Mouse (Mus musculus): Measurements from ENCODE around the gene Ica1. TPM values are rescaled to one million over a fixed set of nuclear protein-coding genes. Genes with fewer than 3 reads are reported as not detected.
A peak's percentile ranks its signal among the peaks of the same experiment; 100 is the strongest.

The Ica1 gene
- total and polyA plus RNA-seq, 3 experiments, result 0.36 TPM; not detected in 2

DNA sequence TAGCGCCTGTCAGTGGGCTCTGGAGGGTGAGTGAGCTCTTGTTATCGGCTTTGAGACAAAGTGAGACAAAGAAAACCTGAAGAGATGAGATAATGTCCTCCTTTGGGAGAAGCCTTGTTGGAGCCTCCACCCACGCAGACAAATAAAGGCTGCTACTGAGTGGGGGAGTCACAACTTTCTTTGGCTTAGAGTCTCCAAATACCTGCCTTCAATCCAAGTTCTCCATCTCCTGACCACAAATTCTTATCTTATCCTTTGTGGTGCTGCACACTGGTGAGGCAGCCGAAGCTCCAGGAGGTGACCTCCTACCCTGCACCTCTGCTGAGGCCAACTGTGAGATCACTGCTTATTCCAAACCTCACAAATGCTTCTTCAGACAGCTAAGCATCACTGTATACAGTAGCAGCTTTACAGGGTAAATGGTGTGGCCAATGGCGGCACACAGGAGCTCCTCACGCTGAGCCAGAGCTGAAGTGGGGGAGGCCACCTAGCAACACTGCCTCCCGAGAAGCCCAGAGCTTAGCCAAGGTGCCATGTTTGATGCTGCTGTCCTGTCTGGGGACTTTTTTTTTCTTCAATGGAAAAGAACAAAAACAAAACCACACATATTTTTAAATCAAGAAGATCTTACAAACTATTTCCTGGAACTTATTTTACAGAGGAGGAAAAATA lies 130.6 kb downstream of the Ica1 start (continued):
- no peak for TF ChIP-seq ZKSCAN1 (IDR thresholded peaks at IDR 0.05; ENCODE audit: low read depth, low read length)
- no peak for TF ChIP-seq CTCF (IDR thresholded peaks at IDR 0.05 in 2 of 3, conservative IDR thresholded peaks at IDR 0.05 in 1 of 3; ENCODE audit: control insufficient read depth in 1 of 3, insufficient read depth in 1 of 3, low read depth in 2 of 3, low read length in 3 of 3, poor library complexity in 1 of 3, severe bottlenecking in 1 of 3)
- no peak for TF ChIP-seq GABPA (IDR thresholded peaks at IDR 0.05; ENCODE audit: low read depth, low read length)
- TF ChIP-seq JUND (IDR thresholded peaks at IDR 0.05; ENCODE audit: low read depth, low read length), result no peak; the same call in 1 of the 2 replicates
- no peak for TF ChIP-seq SMC3 (IDR thresholded peaks at IDR 0.05; ENCODE audit: low read depth, low read length)
- TF ChIP-seq RCOR1 (IDR thresholded peaks at IDR 0.05; ENCODE audit: low read depth, low read length), result peak; percentile 82
- no peak for TF ChIP-seq USF1 (IDR thresholded peaks at IDR 0.05; ENCODE audit: low read depth, low read length)
- TF ChIP-seq BHLHE40 (IDR thresholded peaks at IDR 0.05; ENCODE audit: borderline replicate concordance, low read depth, low read length), result peak; percentile 45
- TF ChIP-seq HCFC1 (IDR thresholded peaks at IDR 0.05; ENCODE audit: low read depth, low read length), result peak; percentile 49; the same call in 1 of the 2 replicates

DNA sequence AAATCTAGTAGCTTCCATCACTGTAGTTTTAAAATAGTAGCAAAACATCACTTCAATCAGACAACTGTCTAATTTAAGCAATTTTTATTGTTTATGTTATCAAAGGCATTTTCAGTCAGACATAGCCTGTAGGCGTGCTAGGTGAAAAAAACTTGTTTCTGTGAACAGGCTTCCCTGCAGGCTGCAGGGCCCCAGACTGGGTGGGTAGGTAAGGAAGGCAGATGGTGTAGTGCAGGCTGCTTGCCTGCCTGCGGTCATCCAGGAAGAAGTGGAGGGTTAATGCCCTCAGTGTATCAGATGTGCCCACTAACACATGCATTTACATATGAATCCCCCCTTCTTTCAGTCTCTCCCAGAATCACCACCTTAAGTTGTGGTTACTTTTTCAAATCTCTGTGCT lies 132.6 kb downstream of the Ica1 start:
- Histone ChIP-seq H3K27me3 (ENCODE audit: control insufficient read depth in 1 of 2, insufficient read depth in 2 of 2, low read length in 2 of 2) (no peaks in the 10 kb centered on the region), H3K9me3 (replicated peaks; ENCODE audit: insufficient read depth, low read length) (no peaks in the 10 kb centered on the region), H3K27ac (ENCODE audit: control insufficient read depth, low read depth, low read length) (no peak overlapping the region), H3K79me2 (ENCODE audit: control insufficient read depth, insufficient read depth, low read length, poor library complexity) (no peaks in the 10 kb centered on the region), H3K4me1 (ENCODE audit: control insufficient read depth in 1 of 2, insufficient read depth in 2 of 2, low read length in 2 of 2) (peaks cover 8 to 42% of the 10 kb centered on the region in 2 experiments), H3K36me3 (ENCODE audit: control insufficient read depth in 1 of 2, insufficient read depth in 2 of 2, low read length in 2 of 2) (peaks cover 0 to 41% of the 10 kb centered on the region in 2 experiments; a peak in 2 of 4 replicates), H3K9ac (ENCODE audit: control insufficient read depth, low read depth, low read length, poor library complexity, severe bottlenecking) (no peak overlapping the region), H3K4me3 (ENCODE audit: control insufficient read depth in 1 of 2, insufficient read depth in 1 of 2, low read depth in 2 of 2, low read length in 2 of 2) (no peak overlapping the region)
- no peak for TF ChIP-seq ETS1 (IDR thresholded peaks at IDR 0.05; ENCODE audit: low read depth, low read length)
- no peak for TF ChIP-seq EP300 (IDR thresholded peaks at IDR 0.05; ENCODE audit: low read depth in 1 of 2, low read length in 2 of 2)
- no peak for TF ChIP-seq E2F4 (IDR thresholded peaks at IDR 0.05; ENCODE audit: borderline replicate concordance, low read depth, low read length)
- TF ChIP-seq NELFE (IDR thresholded peaks at IDR 0.05; ENCODE audit: low read depth, low read length), result no peak
- TF ChIP-seq SMC3 (IDR thresholded peaks at IDR 0.05; ENCODE audit: low read depth, low read length), result no peak
- no peak for TF ChIP-seq MYB (IDR thresholded peaks at IDR 0.05; ENCODE audit: low read depth, low read length)
- no peak for TF ChIP-seq CTCF (IDR thresholded peaks at IDR 0.05 in 2 of 3, conservative IDR thresholded peaks at IDR 0.05 in 1 of 3; ENCODE audit: control insufficient read depth in 1 of 3, insufficient read depth in 1 of 3, low read depth in 2 of 3, low read length in 3 of 3, poor library complexity in 1 of 3, severe bottlenecking in 1 of 3)
- TF ChIP-seq CHD2 (IDR thresholded peaks at IDR 0.05; ENCODE audit: low read length), result no peak
- no peak for TF ChIP-seq MAFK (IDR thresholded peaks at IDR 0.05; ENCODE audit: borderline replicate concordance, low read depth, low read length)
- no peak for TF ChIP-seq TBP (IDR thresholded peaks at IDR 0.05; ENCODE audit: low read depth, low read length)
- no peak for TF ChIP-seq GABPA (IDR thresholded peaks at IDR 0.05; ENCODE audit: low read depth, low read length)
- no peak for TF ChIP-seq ZNF384 (IDR thresholded peaks at IDR 0.05; ENCODE audit: low read depth, low read length)
- TF ChIP-seq RCOR1 (IDR thresholded peaks at IDR 0.05; ENCODE audit: low read depth, low read length), result no peak
- TF ChIP-seq MAX (IDR thresholded peaks at IDR 0.05; ENCODE audit: low read length), result no peak
- no peak for TF ChIP-seq ZC3H11A (IDR thresholded peaks at IDR 0.05; ENCODE audit: low read depth, low read length)
- no peak for TF ChIP-seq MEF2A (IDR thresholded peaks at IDR 0.05; ENCODE audit: extremely low read depth, insufficient replicate concordance, low read depth, low read length, poor library complexity, severe bottlenecking)
- TF ChIP-seq UBTF (IDR thresholded peaks at IDR 0.05; ENCODE audit: borderline replicate concordance, insufficient read depth, low read depth, low read length), result no peak
- no peak for TF ChIP-seq USF2 (IDR thresholded peaks at IDR 0.05; ENCODE audit: borderline replicate concordance in 1 of 2, insufficient read depth in 1 of 2, low read depth in 1 of 2, low read length in 2 of 2)
- TF ChIP-seq CHD1 (IDR thresholded peaks at IDR 0.05; ENCODE audit: low read depth, low read length), result no peak
- TF ChIP-seq ZMIZ1 (IDR thresholded peaks at IDR 0.05; ENCODE audit: low read depth, low read length), result no peak
- no peak for DNase-seq (ENCODE audit: low read depth, low spot score)
